Mouse (Mus musculus) forebrain, embryonic 16.5 days (tissue): ENCODE data around the gene Fank1. TPM values are rescaled to one million over a fixed set of nuclear protein-coding genes. Genes with fewer than 3 reads are reported as not detected.

ENCODE experiments used
- ATAC-seq: fragments of 200-750 bp; cut with Nextera tagmentation; 2 replicates; pipeline ENCODE4 v1.8.0; 2017; ENCODE audit warnings: mild to moderate bottlenecking, moderate library complexity
- H3K27ac ChIP-seq: fragments of 300-500 bp; sonication (generic); 2 replicates; pipeline ENCODE4 v1.5.1; 2014; ENCODE audit warnings: low read length, control low read depth
- H3K27me3 ChIP-seq: fragments of 300-500 bp; sonication (generic); replicated peaks from 2 replicates; pipeline ENCODE4 v1.6.1; 2014; ENCODE audit warnings: low read length; ENCODE audit not compliant: control insufficient read depth, insufficient read depth
- H3K36me3 ChIP-seq: fragments of 300-500 bp; sonication (generic); 2 replicates; pipeline ENCODE4 v1.6.1; 2014; ENCODE audit not compliant: control insufficient read depth, insufficient read depth
- H3K4me1 ChIP-seq: fragments of 300-500 bp; sonication (generic); replicated peaks from 2 replicates; pipeline ENCODE4 v1.6.1; 2014; ENCODE audit warnings: low read length; ENCODE audit not compliant: control insufficient read depth, insufficient read depth
- H3K4me2 ChIP-seq: fragments of 300-500 bp; sonication (generic); 2 replicates; pipeline ENCODE4 v1.6.1; 2014; ENCODE audit warnings: mild to moderate bottlenecking, low read length, control low read depth
- H3K4me3 ChIP-seq: fragments of 300-500 bp; sonication (generic); replicated peaks from 2 replicates; pipeline ENCODE4 v1.5.1; 2014; ENCODE audit warnings: mild to moderate bottlenecking, low read length, control low read depth
- H3K9ac ChIP-seq: fragments of 300-500 bp; sonication (generic); replicated peaks from 2 replicates; pipeline ENCODE4 v1.6.1; 2014; ENCODE audit warnings: low read depth, low read length, control low read depth
- H3K9me3 ChIP-seq: fragments of 300-500 bp; sonication (generic); 2 replicates; pipeline ENCODE4 v1.6.1; 2016; ENCODE audit warnings: low read length; ENCODE audit not compliant: control insufficient read depth
- WGBS: fragments of 180-500 bp; shearing (Covaris S2); extraction: QIAGEN DNeasy Blood & Tissue Kit; methylation state at CpG from one replicate; pipeline ENCODE4 v1.1.7; 2014; 5-methylcytosine and 5-hydroxymethylcytosine counted together
- polyA plus RNA-seq: library from polyadenylated mRNA; unstranded; fragments of >200 nt; fragmentation: Nextera tagmentation; extraction: Ambion mirVana; gene quantifications from 2 replicates; pipeline ENCODE4 v1.2.1, GENCODE M21; 2015

Fank1 gene
- polyA plus RNA-seq, 1 experiment from 2014 or later, result 3.0 TPM

DNA sequence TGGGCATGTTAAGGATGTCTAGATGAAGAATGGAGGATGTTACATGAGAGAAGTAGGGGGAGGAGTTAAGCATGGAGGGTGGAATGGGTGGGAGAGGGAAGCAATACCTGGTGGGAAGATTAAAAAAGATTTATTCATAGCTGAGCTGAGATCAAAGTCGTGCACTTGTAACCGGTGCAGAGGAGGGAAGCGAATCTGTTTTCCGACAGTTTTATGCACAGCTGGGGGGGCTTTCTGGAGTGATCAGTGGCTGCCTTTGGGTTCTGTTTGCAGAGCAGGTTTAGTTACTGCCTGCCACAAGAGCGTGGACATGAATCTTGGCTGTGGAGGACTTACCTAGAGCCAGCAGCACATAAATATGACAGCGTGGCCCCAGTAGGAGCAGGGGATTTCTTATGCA, 65.4 kb downstream of the Fank1 start:
- no peak overlapping the region for H3K9ac ChIP-seq
- ATAC-seq, result no peak
- no peak overlapping the region for H3K4me2 ChIP-seq
- H3K4me1 ChIP-seq, result no peaks in the 10 kb centered on the region
- H3K9me3 ChIP-seq, result no peaks in the 10 kb centered on the region
- no peak overlapping the region for H3K4me3 ChIP-seq
- no peaks in the 10 kb centered on the region for H3K27me3 ChIP-seq
- 80% methylated on average over 6 of the region's 6 CpGs for WGBS
- H3K27ac ChIP-seq, result no peak overlapping the region
- H3K36me3 ChIP-seq, result no peaks in the 10 kb centered on the region

DNA sequence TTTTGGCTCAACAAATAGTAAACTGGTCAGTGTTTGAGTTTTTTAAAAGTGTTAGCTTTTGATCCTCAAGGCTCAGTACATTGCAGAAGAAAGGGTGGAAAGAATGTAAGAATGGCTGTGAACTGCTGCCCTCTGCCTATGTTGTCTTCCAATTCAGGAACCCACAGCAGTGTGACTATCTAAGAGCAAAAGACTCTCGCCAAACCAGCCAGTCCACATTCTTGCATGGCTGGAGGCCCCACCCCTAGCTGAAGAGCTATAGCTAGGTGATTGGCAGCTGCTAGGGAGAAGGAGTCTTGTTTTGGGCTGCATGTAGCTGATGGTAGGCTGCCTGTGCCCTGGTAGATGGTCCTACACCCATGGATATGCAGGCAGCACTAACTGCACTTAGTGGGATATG, 70.5 kb downstream of the Fank1 start:
- Histone ChIP-seq H3K4me2 (no peak overlapping the region), H3K27me3 (no peaks in the 10 kb centered on the region), H3K4me3 (no peak overlapping the region), H3K9me3 (no peaks in the 10 kb centered on the region), H3K27ac (no peak overlapping the region), H3K36me3 (no peaks in the 10 kb centered on the region), H3K4me1 (no peaks in the 10 kb centered on the region), H3K9ac (no peak overlapping the region)
- WGBS, result 16% methylated on average over 1 of the region's 1 CpGs
- no peak for ATAC-seq

- no peak overlapping the region for H3K27ac ChIP-seq
- ATAC-seq, result no peak
Measured at GRCm38 (mm10) chr7:133848180-133848579, 71.5 kb downstream of the Fank1 start.

GRCm38 (mm10) chr7:133850735-133851134, 74.1 kb downstream of the Fank1 start:
- no peak for ATAC-seq
- H3K27me3 ChIP-seq, result no peaks in the 10 kb centered on the region
- no peaks in the 10 kb centered on the region for H3K9me3 ChIP-seq

More at GRCm38 (mm10) chr7:133848180-133848579, 71.5 kb downstream of the Fank1 start:
- Histone ChIP-seq H3K9ac (no peak overlapping the region), H3K27me3 (no peaks in the 10 kb centered on the region), H3K4me2 (no peak overlapping the region), H3K36me3 (no peaks in the 10 kb centered on the region), H3K4me1 (no peaks in the 10 kb centered on the region), H3K4me3 (no peak overlapping the region), H3K9me3 (no peaks in the 10 kb centered on the region)
- 80% methylated on average over 2 of the region's 2 CpGs for WGBS

GRCm38 (mm10) chr7:133856278-133856677, 79.6 kb downstream of the Fank1 start:
- Histone ChIP-seq H3K27ac (no peak overlapping the region), H3K9ac (no peak overlapping the region), H3K4me2 (no peak overlapping the region), H3K4me3 (no peak overlapping the region), H3K36me3 (no peaks in the 10 kb centered on the region), H3K4me1 (0 out of 2 replicates have a peak, but pooled peaks cover 3% of the 10 kb centered on the region), H3K27me3 (no peaks in the 10 kb centered on the region), H3K9me3 (no peaks in the 10 kb centered on the region)
- ATAC-seq, result peak; percentile 77
- WGBS, result 20% methylated on average over 3 of the region's 3 CpGs

More at GRCm38 (mm10) chr7:133850735-133851134, 74.1 kb downstream of the Fank1 start:
- no peaks in the 10 kb centered on the region for H3K36me3 ChIP-seq
- no peak overlapping the region for H3K27ac ChIP-seq
- H3K9ac ChIP-seq, result no peak overlapping the region
- no peak overlapping the region for H3K4me3 ChIP-seq
- no peak overlapping the region for H3K4me2 ChIP-seq
- no peaks in the 10 kb centered on the region for H3K4me1 ChIP-seq

GRCm38 (mm10) chr7:133858506-133858905, 81.8 kb downstream of the Fank1 start:
- H3K27me3 ChIP-seq, result no peaks in the 10 kb centered on the region
- H3K27ac ChIP-seq, result no peak overlapping the region
- no peak overlapping the region for H3K4me3 ChIP-seq
- no peak overlapping the region for H3K9ac ChIP-seq
- H3K36me3 ChIP-seq, result no peaks in the 10 kb centered on the region
- WGBS, result 75% methylated on average over 3 of the region's 3 CpGs
- no peaks in the 10 kb centered on the region for H3K9me3 ChIP-seq
- H3K4me1 ChIP-seq, result 0 out of 2 replicates have a peak, but pooled peaks cover 3% of the 10 kb centered on the region
- H3K4me2 ChIP-seq, result no peak overlapping the region
- no peak for ATAC-seq

DNA sequence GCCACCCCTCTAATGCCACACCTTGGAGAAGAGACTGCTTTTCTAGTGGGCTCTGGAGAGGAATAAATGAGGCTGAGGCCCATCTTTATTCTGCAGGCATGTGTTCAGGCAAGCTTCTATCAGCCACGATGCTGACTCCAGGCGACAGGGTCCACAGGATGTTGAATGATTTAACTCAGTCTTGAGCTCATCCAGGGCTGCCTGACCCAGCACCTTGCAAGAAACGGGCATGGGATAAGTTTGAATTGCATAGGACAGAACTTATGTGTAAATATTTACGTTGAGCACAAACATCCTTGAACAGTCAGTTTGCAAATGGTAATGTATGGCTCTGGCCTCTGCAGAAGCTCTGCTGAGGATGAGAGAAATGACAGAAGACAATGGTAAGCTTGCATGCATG, 82.9 kb downstream of the Fank1 start:
- Histone ChIP-seq H3K4me3 (no peak overlapping the region), H3K27ac (no peak overlapping the region), H3K9me3 (no peaks in the 10 kb centered on the region), H3K4me1 (0 out of 2 replicates have a peak, but pooled peaks cover 3% of the 10 kb centered on the region), H3K9ac (no peak overlapping the region), H3K27me3 (no peaks in the 10 kb centered on the region), H3K4me2 (no peak overlapping the region), H3K36me3 (no peaks in the 10 kb centered on the region)
- WGBS, result 85% methylated on average over 4 of the region's 4 CpGs
- no peak for ATAC-seq

GRCm38 (mm10) chr7:133862233-133862632, 85.6 kb downstream of the Fank1 start:
- WGBS, result 97% methylated on average over 6 of the region's 6 CpGs
- 0 out of 2 replicates have a peak, but pooled peaks cover 3% of the 10 kb centered on the region for H3K4me1 ChIP-seq
- no peaks in the 10 kb centered on the region for H3K27me3 ChIP-seq
- H3K9me3 ChIP-seq, result no peaks in the 10 kb centered on the region
- H3K4me2 ChIP-seq, result no peak overlapping the region
- no peak overlapping the region for H3K27ac ChIP-seq
- ATAC-seq, result no peak
- H3K9ac ChIP-seq, result no peak overlapping the region
- H3K36me3 ChIP-seq, result no peaks in the 10 kb centered on the region
- no peak overlapping the region for H3K4me3 ChIP-seq

- Histone ChIP-seq H3K9ac (no peak overlapping the region), H3K4me3 (no peak overlapping the region), H3K27me3 (no peaks in the 10 kb centered on the region), H3K27ac (no peak overlapping the region), H3K9me3 (no peaks in the 10 kb centered on the region), H3K4me1 (0 out of 2 replicates have a peak, but pooled peaks cover 3% of the 10 kb centered on the region), H3K4me2 (no peak overlapping the region), H3K36me3 (no peaks in the 10 kb centered on the region)
- no peak for ATAC-seq
- WGBS, result 82% methylated on average over 5 of the region's 5 CpGs
Measured at GRCm38 (mm10) chr7:133862723-133863122, 86.1 kb downstream of the Fank1 start.

- 83% methylated on average over 3 of the region's 3 CpGs for WGBS
- Histone ChIP-seq H3K36me3 (no peaks in the 10 kb centered on the region), H3K27ac (no peak overlapping the region), H3K27me3 (no peaks in the 10 kb centered on the region), H3K9ac (no peak overlapping the region), H3K4me3 (no peak overlapping the region), H3K4me2 (no peak overlapping the region), H3K4me1 (0 out of 2 replicates have a peak, but pooled peaks cover 3% of the 10 kb centered on the region), H3K9me3 (no peaks in the 10 kb centered on the region)
- no peak for ATAC-seq
Measured at GRCm38 (mm10) chr7:133863151-133863550, 86.5 kb downstream of the Fank1 start.
